Mouse (Mus musculus): ENCODE results near the gene Slc22a18. TPM values are rescaled to one million over a fixed set of nuclear protein-coding genes. Genes with fewer than 3 reads are reported as not detected.

Slc22a18 gene
- polyA plus RNA-seq, 1 experiment = 17.8 TPM

Other genes starting within 250 kb of the Slc22a18 start
- gene Cdkn1c, start 12.7 kb upstream of the Slc22a18 start, polyA plus RNA-seq (2012; rRNA removed) = 17.5 TPM in 2 replicates
- 25.1 and 28.0 TPM in 2 replicates for gene Phlda2, start 29.4 kb downstream of the Slc22a18 start, polyA plus RNA-seq (2012; rRNA removed)
- gene Nap1l4, start 75.4 kb downstream of the Slc22a18 start, polyA plus RNA-seq (2012; rRNA removed) = 133 and 136 TPM in 2 replicates
- gene Cars, start 126.4 kb downstream of the Slc22a18 start, polyA plus RNA-seq (2012; rRNA removed) = 29.1 and 30.1 TPM in 2 replicates
- gene Tnfrsf26, start 155.0 kb downstream of the Slc22a18 start, polyA plus RNA-seq (2012; rRNA removed) = 1.4 and 1.6 TPM in 2 replicates
- 8.3 and 9.4 TPM in 2 replicates for gene Tnfrsf22, start 175.9 kb downstream of the Slc22a18 start, polyA plus RNA-seq (2012; rRNA removed)
- 5.6 and 6.8 TPM in 2 replicates for gene Tnfrsf23, start 212.1 kb downstream of the Slc22a18 start, polyA plus RNA-seq (2012; rRNA removed)